Mouse (Mus musculus): ENCODE data around the gene Zbtb21.
"Not testable (repeated sequence)": the region's sequence is repeated elsewhere in the genome, so short reads cannot be mapped to it uniquely, and the experiment has no call there.

Zbtb21 gene

DNA sequence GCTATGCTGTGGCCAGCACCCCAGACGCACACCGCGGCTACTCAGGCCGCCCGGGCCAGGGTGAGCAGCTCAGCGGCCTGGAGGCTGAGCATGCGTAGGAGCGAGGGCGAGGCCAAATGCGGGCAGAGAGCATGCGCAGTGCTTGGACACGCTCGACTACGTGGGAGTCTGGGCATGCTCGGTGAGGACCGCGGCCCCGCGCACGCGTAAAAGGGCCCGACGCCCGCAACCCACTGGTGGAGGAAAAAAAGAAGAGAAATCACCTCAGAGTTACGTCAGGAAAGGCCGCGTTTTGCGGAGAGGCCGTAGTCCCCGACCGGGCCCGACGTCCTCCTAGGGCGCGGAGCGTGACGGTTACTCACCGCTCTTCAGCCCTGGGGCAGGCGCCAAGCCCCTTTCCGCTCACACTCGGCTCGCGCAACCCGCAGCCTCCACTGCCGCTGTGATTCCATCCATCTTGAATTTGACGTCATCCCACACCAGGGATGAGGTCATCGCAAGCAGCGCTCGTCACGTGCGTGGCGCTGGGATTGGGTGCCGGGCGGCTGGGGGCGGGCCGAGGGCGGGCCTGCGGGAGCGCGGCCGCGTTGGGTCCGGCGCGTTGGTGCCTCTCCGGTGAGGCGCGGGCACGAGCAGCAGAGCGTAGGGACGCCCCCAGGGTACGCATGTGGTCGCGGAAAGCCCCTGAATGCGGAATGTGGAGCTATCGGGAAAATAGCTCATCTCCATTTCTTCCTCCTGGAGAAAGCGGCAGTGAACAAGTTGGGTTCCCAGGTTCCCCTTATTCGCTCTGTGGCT, at the start of gene Zbtb21, which contains the start of gene C2cd2:
Gene Zbtb21 (minus strand): TSS at position 472 of the 798 bp plus-strand sequence.
Gene C2cd2 (minus strand): TSS at position 448 of the 798 bp plus-strand sequence.
- DNase-seq (ENCODE audit: low spot score): peak; percentile 97

DNA sequence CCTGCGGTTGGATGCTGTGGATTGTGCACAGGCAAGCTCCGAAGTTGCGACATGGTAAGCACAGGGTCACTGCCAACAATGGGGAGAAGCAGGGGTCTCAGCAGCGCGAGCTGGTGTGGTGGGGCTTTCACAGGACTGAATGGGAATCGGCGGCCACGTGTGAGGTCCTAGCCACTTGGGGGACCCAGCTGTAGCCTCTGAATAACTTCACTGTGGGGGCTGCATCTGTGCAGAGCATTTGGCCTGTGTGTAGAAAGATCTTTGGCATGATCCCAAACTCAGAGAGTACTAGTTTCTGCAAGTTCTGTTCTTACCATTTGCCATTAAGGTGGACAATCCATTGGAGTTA, 34.9 kb upstream of the Zbtb21 start:
- DNase-seq (ENCODE audit: low spot score): not testable (repeated sequence)

- peak; percentile 86 for DNase-seq (ENCODE audit: low spot score)
Measured at GRCm38 (mm10) chr16:97996616-97997382, 34.4 kb upstream of the Zbtb21 start, which contains the start of gene B230307C23Rik. B230307C23Rik (plus strand) TSS chr16:97997315.

DNA sequence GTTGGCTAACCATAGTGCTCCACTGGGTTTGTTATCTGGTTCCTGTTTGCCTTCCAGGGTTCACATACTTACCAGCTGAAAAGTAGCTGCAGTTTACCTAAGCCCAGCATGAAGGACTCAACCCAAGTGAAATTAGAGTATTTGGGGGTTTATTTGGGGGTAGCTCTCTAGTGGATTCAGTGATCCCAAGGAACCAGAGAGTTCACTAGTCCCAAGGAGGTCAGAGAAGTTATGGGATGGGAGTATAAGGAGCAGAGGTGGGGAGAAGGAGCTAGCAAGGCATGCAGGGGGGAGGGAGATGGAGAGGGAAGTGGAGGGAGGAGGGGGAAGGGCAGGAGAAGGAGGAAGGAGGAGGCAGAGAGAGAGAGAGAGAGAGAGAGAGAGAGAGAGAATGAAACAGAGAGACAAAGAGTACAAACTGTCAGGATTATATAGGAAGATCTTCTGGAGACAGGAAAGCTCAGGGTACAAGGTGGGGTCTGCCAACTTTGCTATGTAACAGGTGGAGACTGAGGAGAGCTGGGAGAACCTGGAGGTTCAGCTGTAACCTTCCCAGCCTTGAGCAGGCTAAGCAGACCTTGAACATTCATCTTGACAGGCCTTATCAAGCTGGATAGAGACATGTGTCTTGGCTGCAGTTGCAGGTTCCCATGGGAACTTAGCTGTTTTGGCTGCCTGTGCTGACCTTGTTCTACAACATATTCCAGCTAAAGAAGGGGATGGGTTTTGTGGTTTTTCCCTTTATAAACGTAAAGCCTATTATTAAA, 33.6 kb upstream of the Zbtb21 start:
- peak; percentile 6 for DNase-seq (ENCODE audit: low spot score)

GRCm38 (mm10) chr16:97992477-97992876, 30.1 kb upstream of the Zbtb21 start:
- DNase-seq (ENCODE audit: low spot score): not testable (repeated sequence)

DNA sequence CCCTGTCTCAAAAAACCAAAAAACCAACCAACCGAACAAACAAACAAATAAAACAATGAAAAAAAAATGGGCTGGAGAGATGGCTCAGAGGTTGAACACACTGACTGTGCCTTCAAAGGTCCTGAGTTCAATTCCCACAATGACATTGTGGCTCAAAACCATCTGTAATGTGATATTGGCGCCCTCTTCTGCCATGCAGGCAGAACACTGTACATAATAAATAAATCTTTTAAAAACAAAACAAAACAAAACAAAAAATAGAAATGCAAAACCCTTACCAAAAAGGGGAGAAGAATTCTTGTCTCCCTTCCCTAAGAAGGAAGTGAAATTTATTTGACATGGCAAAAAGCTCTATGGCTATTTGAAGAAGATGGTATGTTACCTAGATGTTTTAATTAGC, 29.1 kb upstream of the Zbtb21 start:
- no peak for DNase-seq (ENCODE audit: low spot score)

- DNase-seq (ENCODE audit: low spot score): no peak
Measured at GRCm38 (mm10) chr16:97984589-97984988, 22.2 kb upstream of the Zbtb21 start.

DNA sequence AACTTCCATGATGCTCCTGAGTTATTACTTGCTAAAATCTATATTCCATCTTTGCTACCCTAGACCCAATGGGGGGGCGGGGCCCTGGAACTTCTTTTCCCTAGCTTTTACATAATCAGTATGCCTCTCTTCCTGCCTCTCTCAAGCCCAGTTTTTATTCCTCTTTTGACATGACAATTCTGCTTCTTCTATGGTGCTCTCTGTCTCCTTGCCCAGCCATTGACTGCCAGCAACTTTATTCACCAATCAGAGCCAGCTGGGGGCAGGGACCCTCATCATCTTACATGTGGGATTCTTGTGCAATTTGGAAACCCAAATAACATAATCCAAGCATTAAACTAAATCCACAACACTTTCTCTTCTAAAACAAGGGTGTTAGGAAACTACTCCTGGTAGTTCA, 18.9 kb upstream of the Zbtb21 start:
- no peak for DNase-seq (ENCODE audit: low spot score)

- no peak for DNase-seq (ENCODE audit: low spot score)
Measured at GRCm38 (mm10) chr16:97977722-97978121, 15.3 kb upstream of the Zbtb21 start.

- DNase-seq (ENCODE audit: low spot score): no peak
Measured at GRCm38 (mm10) chr16:97977277-97977676, 14.9 kb upstream of the Zbtb21 start.

DNA sequence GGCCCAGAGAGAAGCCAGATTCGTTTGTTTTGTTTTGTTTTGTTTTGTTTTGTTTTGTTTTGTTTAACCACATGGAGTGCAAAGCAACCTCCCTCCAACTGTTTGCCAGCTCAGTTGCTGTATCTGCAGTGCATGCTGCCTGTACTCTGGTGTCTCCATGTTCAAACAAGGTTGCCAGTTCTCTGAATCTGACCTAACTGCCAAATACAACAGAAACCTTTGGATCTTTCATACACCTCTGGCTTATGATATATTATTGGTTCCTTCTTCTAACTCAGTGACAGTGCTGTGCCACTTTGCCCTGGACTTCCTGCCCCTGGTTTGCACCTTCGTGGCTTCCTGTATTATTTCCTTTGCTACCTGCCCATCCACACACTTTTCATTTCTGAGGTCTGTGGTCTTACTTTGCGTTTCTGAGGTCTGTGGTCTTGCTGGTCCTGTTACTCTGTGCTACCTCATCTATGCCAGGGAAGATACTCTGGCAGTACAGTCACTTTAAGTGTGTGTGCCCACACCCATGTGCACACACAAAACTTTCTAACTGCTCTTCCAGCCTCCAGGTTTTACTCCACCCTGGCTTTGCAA, 1.6 kb upstream of the Zbtb21 start:
- no peak for DNase-seq (ENCODE audit: low spot score)

DNA sequence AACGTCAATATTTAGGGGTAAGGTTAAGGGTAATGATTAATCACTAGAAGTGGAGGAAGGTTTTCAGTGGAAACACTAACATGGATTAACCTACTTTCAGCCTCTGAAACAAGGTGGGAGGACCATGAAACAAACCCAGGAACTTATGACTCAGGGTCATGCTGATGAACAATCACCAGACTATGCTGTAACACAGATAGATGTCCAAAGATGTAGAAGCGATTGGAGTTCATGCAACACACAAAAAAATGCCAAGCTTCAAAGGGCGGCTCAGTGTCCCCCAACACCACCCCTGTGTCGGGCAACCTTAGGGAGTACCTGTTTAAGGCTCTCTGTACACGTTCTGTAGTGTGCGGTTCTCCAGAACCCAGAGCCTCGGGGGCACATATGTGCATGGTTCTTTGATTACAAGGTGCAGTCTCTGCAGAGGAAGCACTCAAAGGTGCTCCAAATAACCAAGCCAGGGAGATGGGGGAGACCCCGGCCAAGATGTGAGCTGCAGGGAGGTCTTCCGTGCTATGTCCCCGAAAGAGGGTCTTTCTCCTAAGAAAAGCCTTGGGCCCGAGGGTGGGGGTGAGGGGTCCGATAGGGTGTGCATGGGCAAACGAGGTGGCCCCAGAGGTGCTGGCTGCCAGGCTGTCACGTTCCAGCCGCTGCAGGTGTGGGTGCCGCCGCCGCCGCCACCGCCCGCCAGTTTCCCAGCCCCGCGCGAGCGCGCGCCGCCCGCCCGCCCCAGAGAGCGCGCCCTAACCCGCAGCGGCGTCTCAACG, 856 bp downstream of the Zbtb21 start:
- DNase-seq (ENCODE audit: low spot score): peak; percentile 6

- DNase-seq (ENCODE audit: low spot score): no peak
Measured at GRCm38 (mm10) chr16:97960348-97960747, 2.1 kb downstream of the Zbtb21 start.

DNA sequence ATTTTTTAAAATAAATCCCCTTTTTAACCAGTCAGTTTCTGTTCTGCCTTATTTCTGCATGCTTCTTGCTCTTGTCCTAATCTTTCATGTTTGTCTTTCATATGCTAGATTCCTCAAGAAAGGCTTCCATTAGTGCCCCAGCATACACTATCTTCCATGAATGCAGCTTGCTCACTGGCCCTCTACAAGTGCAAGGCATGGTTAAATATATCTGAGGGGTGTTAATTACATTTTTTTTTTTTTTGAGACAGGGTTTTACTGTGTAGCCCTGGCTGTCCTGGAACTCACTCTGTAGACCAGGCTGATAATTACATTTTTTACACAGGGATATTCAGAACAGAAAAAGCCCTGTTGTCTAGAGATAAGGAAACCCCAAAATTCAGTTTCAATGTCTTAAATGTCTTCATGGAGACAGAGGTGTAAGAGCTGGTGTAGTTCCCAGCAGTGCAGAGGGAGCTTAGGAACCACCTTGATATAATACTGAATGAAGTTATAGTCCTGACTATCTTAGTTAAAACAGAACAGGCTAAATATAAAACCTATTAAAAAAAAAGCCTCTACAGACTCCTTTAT, 3.9 kb downstream of the Zbtb21 start:
- no peak for DNase-seq (ENCODE audit: low spot score)

GRCm38 (mm10) chr16:97957626-97958025, 4.8 kb downstream of the Zbtb21 start:
- no peak for DNase-seq (ENCODE audit: low spot score)

- no peak for DNase-seq (ENCODE audit: low spot score)
Measured at GRCm38 (mm10) chr16:97956011-97956410, 6.4 kb downstream of the Zbtb21 start.

DNA sequence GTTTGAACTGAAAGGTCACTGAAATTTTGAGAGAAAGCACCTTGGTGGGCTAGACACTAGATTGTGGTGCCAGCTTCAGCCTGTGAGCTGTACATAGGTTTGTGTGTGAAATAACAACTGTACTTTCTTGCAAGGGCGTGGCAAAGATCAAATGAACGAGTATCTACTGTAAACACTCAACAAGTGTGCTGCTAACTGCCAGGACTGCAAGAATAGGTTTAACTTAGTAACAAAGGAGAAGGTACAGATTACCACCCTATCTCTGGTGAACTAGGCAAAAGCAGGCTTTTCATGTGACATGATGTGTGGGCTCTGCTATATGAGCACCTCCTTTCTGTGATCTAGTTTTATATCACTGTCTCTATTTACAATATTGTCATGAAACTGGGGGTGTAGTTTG, 9.1 kb downstream of the Zbtb21 start:
- no peak for DNase-seq (ENCODE audit: low spot score)

DNA sequence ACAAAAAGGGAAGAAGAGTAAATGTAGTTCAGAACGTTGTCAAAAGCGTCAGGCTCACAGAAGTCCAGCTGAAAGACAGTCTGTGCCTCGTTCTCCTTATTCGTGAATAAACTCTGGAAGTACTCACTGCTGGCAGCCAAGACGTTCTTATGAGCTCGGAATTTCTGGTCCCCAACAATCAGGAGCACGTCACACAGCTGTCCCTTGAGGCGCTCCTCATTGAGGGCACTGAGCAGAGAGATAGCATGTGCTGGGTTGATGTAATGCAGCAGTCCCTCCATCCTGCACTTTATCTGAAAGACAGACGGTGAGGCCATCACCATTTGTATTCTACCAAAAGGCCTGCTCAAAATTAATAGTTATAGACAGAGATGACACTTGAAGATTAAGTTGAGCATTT, 9.6 kb downstream of the Zbtb21 start:
- no peak for DNase-seq (ENCODE audit: low spot score)

DNA sequence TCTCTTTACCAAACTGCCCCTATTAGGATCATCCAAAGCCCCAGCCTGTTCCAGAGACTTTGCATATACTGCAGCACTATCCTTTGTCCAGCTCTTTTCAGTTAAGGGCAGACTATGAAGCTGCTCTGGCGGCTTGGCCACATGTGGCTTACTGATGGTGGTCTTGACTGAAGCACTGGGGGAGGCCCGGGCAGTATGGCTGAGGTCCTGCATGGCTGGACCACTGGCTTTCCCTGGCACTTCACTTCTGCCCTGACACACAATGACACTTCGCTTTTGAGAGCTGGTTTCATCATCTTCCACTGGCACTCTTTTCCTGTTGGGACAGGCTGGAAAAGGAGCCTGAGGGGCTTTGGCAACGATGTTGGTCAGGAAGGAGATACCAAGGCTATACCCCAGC, 10.1 kb downstream of the Zbtb21 start:
- no peak for DNase-seq (ENCODE audit: low spot score)

DNA sequence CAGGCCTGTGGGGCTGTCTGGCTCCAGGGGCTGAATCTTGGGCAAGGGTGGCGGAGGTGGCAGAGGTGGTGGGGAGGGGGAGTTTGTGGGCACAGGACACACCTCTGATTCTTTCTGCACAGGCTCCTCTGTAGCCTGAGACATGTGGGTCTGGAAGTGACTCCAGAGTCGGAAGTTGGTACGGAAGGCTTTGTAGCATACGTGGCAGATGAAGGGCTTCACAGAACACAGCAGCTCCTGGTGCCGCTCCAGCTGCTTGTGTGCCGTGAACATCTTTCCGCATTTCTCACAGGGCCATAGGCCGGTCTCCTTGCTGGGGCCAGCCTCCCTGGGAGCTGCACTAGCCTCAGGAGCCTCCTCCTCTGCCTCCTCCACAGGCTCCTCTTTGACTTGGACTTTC, 12.4 kb downstream of the Zbtb21 start:
- DNase-seq (ENCODE audit: low spot score): no peak

GRCm38 (mm10) chr16:97948836-97949235, 13.6 kb downstream of the Zbtb21 start:
- DNase-seq (ENCODE audit: low spot score): no peak

All from urinary bladder, postnatal 14 days (tissue).